Mouse (Mus musculus) left cerebral cortex, adult 2 months (tissue): ENCODE measurements at regions not wholly inside any gene's neighbourhood (a gene's known extent, or its start where the extent isn't known, plus 50 kb on each side); places are given as distances from the start of the nearest gene placed in this dataset.

Experiments
- DNase-seq, 2 experiments: peaks; one replicate each; pipeline ENCODE4 v3.0.0; 2021 to 2022; ENCODE audit warnings: low spot score in 2 of 2, mixed read lengths in 1 of 2; ENCODE audit errors: extremely low spot score in 1 of 2
- H3K27ac ChIP-seq: fragments of 200-600 bp; 2 replicates; pipeline ENCODE4 v1.8.1; 2022
- H3K4me3 ChIP-seq: fragments of 200-600 bp; 2 replicates; pipeline ENCODE4 v1.8.1; 2022
- CTCF ChIP-seq: fragments of 200-600 bp; IDR thresholded peaks from 2 replicates; pipeline ENCODE4 v1.8.1; 2022; ENCODE audit warnings: antibody characterized with exemption, mild to moderate bottlenecking, moderate library complexity
- intact Hi-C: fragments of 180-260 bp; cut with DNase I; formaldehyde crosslinking; loops from one replicate; pipeline ENCODE4 v1.15.1; 2025

GRCm38 (mm10) chr1:194310373-194310772 is 307.6 kb upstream of the Plxna2 start:
- DNase-seq, result no peak
- intact Hi-C loops, result no loop called here
- TF ChIP-seq CTCF, result no peak

GRCm38 (mm10) chr1:194308648-194309047 is 309.4 kb upstream of the Plxna2 start:
- DNase-seq, result no peak
- intact Hi-C loops, result no loop called here
- Histone ChIP-seq H3K27ac (no peak overlapping the region), H3K4me3 (no peak overlapping the region)
- TF ChIP-seq CTCF, result no peak

More at GRCm38 (mm10) chr1:194310373-194310772, 307.6 kb upstream of the Plxna2 start:
- no peak overlapping the region for H3K4me3 ChIP-seq
- H3K27ac ChIP-seq, result no peak overlapping the region

GRCm38 (mm10) chr1:194303951-194304350 is 314.1 kb upstream of the Plxna2 start:
- H3K4me3 ChIP-seq, result no peak overlapping the region
- intact Hi-C loops, result no loop called here
- no peak overlapping the region for H3K27ac ChIP-seq
- TF ChIP-seq CTCF, result no peak
- no peak for DNase-seq

DNA sequence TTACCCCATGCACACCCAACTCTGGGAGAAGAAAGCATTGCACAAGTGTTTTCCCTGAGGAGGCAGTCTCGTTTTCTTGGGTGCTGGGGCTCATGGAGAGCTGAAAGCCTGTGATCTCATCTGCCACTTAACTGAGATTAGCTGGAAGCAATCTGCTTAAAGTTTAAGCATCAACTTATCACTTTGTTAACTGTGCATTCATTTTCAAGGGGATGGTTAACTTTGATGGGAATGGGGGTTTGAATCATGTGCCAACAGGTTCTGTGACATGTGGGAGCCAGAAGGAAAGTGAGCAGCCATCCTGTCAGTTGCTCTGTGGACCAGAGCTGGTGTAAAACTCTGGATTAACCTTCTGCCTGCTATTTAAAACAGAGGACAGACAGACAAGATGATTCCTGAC is 315.2 kb upstream of the Plxna2 start:
- no peak for TF ChIP-seq CTCF
- Histone ChIP-seq H3K27ac (no peak overlapping the region), H3K4me3 (no peak overlapping the region)
- DNase-seq, result no peak
- intact Hi-C loops, result no loop called here

DNA sequence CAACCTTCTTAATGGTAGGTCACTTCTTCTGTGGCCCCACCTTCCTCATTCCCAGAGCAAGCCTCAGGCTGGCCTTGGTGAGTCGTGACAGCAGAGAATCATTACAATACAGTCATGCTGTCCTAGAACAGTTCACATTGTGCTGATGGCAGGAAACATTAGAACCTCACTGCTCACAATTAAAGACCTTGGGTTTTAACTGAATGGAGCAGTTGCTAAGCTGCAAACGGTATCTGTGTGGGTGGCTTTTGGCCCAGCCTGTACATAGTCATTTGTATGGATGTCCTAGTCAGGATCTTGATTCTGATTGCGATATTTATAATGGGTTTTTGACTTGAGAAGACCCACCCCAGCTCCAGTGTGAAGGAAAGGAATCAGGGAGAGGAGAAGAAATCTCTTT is 336.1 kb upstream of the Plxna2 start:
- DNase-seq, result no peak
- TF ChIP-seq CTCF, result no peak
- intact Hi-C loops, result no loop called here

DNA sequence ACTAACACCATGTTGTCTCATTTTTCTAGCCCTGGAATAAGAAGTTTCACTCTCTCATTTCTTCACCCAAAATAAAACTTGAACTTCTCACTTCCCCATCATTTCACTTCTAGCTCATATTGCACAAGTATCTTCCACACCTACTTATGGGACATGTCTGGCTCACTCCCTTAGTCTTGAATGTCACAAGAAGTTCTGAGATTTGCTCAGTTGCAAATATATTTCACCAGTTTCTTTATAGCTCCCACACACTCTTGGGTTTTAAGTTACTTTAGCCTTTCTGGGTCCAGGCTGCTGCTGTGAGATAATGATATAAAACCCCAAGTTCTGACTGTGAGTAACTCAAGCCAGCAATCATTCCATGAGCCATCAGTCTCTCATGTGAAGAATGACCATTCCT is 350.0 kb upstream of the Plxna2 start:
- no peak for TF ChIP-seq CTCF
- H3K27ac ChIP-seq, result no peak overlapping the region
- DNase-seq, result no peak
- H3K4me3 ChIP-seq, result no peak overlapping the region
- intact Hi-C loops, result loop anchor here (5.0 kb wide), 1 partner anchor 349 kb away; the partner anchor contains the start of gene Plxna2

More for the DNA sequence above, 336.1 kb upstream of the Plxna2 start:
- Histone ChIP-seq H3K4me3 (no peak overlapping the region), H3K27ac (no peak overlapping the region)

DNA sequence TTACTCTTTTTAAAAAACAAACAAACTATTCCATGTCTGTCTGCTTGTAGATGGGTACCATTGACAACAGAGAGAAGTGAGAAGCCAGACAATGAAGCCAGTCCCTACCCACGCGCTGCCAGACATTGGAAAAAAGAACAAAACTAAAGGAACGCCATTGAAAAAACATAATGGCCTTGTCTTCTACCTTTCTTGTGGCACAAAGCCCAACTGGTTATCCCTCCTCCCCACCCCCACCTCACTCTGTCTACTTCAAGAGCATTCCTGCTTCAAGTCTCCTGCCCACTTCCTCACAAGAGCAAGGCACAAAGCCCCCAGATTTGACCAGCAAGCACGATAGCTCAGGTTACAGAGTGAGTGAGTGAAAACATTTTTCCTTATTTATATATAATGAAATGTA is 355.6 kb upstream of the Plxna2 start:
- no peak for DNase-seq
- intact Hi-C loops, result no loop called here
- no peak overlapping the region for H3K27ac ChIP-seq
- no peak for TF ChIP-seq CTCF
- no peak overlapping the region for H3K4me3 ChIP-seq

- no peak for DNase-seq
- intact Hi-C loops, result no loop called here
- Histone ChIP-seq H3K4me3 (no peak overlapping the region), H3K27ac (no peak overlapping the region)
- no peak for TF ChIP-seq CTCF
Observed at GRCm38 (mm10) chr1:194259957-194260356, 358.1 kb upstream of the Plxna2 start.

- no peak overlapping the region for H3K4me3 ChIP-seq
- intact Hi-C loops, result no loop called here
- no peak overlapping the region for H3K27ac ChIP-seq
- DNase-seq, result no peak
- TF ChIP-seq CTCF, result no peak
Observed at GRCm38 (mm10) chr1:194244776-194245366, 373.1 kb upstream of the Plxna2 start.

DNA sequence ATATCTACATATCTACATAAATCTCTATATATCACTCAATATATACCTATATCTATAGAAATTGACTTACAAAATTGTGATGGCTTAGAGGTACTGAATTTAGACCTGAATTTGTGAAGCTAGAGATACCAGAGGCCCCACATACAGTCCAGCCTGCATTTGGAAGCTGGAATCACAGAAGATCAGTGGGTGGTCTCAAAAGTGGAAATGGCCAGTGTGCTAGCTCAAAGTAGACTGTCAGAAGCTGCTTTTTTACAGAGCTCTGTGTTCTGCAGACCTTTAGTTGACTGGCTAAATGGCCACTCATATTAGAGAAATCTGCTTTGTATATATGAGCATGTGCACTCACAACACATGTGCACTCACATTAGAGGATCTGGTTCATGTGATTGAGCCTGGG is 376.9 kb upstream of the Plxna2 start:
- intact Hi-C loops, result no loop called here

DNA sequence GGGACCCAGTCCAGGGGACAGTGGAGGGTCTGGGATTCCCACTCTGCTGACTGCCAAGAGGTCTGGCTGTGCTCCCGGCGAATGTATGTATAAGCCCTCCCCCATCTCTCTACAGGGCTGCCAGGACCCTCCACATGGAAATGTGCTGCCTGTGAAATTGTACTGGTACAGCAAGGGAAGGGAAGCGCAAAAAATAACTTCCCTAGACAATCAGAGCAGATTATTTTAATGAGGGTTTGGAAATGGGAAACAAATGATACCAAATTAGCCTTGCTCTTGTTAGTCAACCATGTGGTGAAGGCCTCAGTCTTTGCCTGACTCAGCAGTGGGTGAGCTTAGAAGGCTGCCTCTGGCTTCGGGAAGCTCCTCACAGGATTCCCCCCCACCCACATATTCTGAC is 386.8 kb upstream of the Plxna2 start:
- intact Hi-C loops, result no loop called here
- Histone ChIP-seq H3K4me3 (no peak overlapping the region), H3K27ac (no peak overlapping the region; the same call in 1 of the 2 replicates)
- TF ChIP-seq CTCF, result no peak
- peak in 1 of 2 experiments; percentile 20 for DNase-seq

More for the DNA sequence above, 376.9 kb upstream of the Plxna2 start:
- no peak for DNase-seq
- Histone ChIP-seq H3K4me3 (no peak overlapping the region), H3K27ac (no peak overlapping the region)
- no peak for TF ChIP-seq CTCF

GRCm38 (mm10) chr1:194226550-194227160 is 391.4 kb upstream of the Plxna2 start:
- no peak overlapping the region for H3K4me3 ChIP-seq
- no peak overlapping the region for H3K27ac ChIP-seq
- TF ChIP-seq CTCF, result no peak
- DNase-seq, result no peak
- intact Hi-C loops, result no loop called here

DNA sequence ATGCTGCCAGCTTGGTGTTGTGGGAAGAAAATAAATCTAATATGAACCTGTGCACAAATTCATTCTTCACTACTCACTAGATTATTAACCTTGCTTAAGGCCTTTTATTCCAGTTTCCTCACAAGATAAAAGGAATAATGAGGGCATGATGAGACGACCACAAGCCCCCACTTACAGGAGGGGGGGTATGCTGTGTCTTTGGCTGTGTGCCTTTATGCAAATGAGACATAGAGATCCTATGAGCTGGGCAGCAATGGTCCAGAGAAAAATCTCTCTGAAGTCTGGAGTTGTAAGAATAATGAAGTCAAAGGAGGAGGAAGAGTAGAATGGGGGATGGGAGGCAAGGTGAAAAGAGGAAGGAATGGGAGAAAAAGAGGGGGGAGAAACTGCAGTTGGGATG is 392.2 kb upstream of the Plxna2 start:
- Histone ChIP-seq H3K27ac (no peak overlapping the region), H3K4me3 (no peak overlapping the region)
- intact Hi-C loops, result no loop called here
- DNase-seq, result no peak
- no peak for TF ChIP-seq CTCF
